Mouse (Mus musculus) lung, embryonic 14.5 days (tissue): ENCODE measurements at regions not wholly inside any gene's neighbourhood (a gene's known extent, or its start where the extent isn't known, plus 50 kb on each side); places are given as distances from the start of the nearest gene placed in this dataset.

Experiments
- ATAC-seq: fragments of 200-750 bp; cut with Nextera tagmentation; 2 replicates; pipeline ENCODE4 v1.8.0; 2017; ENCODE audit warnings: mild to moderate bottlenecking, moderate TSS enrichment, moderate library complexity; ENCODE audit not compliant: insufficient read depth
- DNase-seq: peaks from one replicate; pipeline ENCODE4 v3.0.0-alpha.2; 2015
- H3K27ac ChIP-seq: fragments of 300-500 bp; sonication (generic); 2 replicates; pipeline ENCODE4 v1.5.1; 2014; ENCODE audit warnings: low read depth, mild to moderate bottlenecking, moderate library complexity
- H3K27me3 ChIP-seq: fragments of 300-500 bp; sonication (generic); 2 replicates; pipeline ENCODE4 v1.6.1; 2014; ENCODE audit warnings: low read length, control low read depth; ENCODE audit not compliant: insufficient read depth
- H3K36me3 ChIP-seq: fragments of 300-500 bp; sonication (generic); 2 replicates; pipeline ENCODE4 v1.6.1; 2014; ENCODE audit warnings: control low read depth; ENCODE audit not compliant: insufficient read depth
- H3K4me1 ChIP-seq: fragments of 300-500 bp; sonication (generic); 2 replicates; pipeline ENCODE4 v1.6.1; 2014; ENCODE audit warnings: antibody characterized with exemption, control low read depth; ENCODE audit not compliant: insufficient read depth
- H3K4me2 ChIP-seq: fragments of 300-500 bp; sonication (generic); 2 replicates; pipeline ENCODE4 v1.6.1; 2014; ENCODE audit warnings: mild to moderate bottlenecking
- H3K4me3 ChIP-seq: fragments of 300-500 bp; sonication (generic); 2 replicates; pipeline ENCODE4 v1.5.1; 2014; ENCODE audit warnings: low read depth, low read length
- H3K9ac ChIP-seq: fragments of 300-500 bp; sonication (generic); 2 replicates; pipeline ENCODE4 v1.6.1; 2014
- H3K9me3 ChIP-seq: fragments of 300-500 bp; sonication (generic); 2 replicates; pipeline ENCODE4 v1.6.1; 2016; ENCODE audit warnings: low read depth, low read length, control low read depth
- CTCF ChIP-seq: IDR thresholded peaks from 2 replicates; pipeline ENCODE4 v1.5.1; 2016; ENCODE audit warnings: antibody characterized with exemption, low read depth
- WGBS: fragments of 180-500 bp; shearing (Covaris S2); extraction: QIAGEN DNeasy Blood & Tissue Kit; methylation state at CpG from one replicate; pipeline ENCODE4 v1.1.7; 2014; 5-methylcytosine and 5-hydroxymethylcytosine counted together

GRCm38 (mm10) chr1:166782106-166782505 is 100.5 kb upstream of the Fmo9 start:
- no peak overlapping the region for H3K27ac ChIP-seq
- TF ChIP-seq CTCF, result peak; percentile 52
- H3K9me3 ChIP-seq, result no peaks in the 10 kb centered on the region
- no peaks in the 10 kb centered on the region for H3K27me3 ChIP-seq
- H3K9ac ChIP-seq, result no peak overlapping the region
- H3K36me3 ChIP-seq, result no peaks in the 10 kb centered on the region
- no peaks in the 10 kb centered on the region for H3K4me1 ChIP-seq
- H3K4me2 ChIP-seq, result no peak overlapping the region
- DNase-seq (peak; percentile 57), ATAC-seq (no peak)
- no peak overlapping the region for H3K4me3 ChIP-seq
- 50% methylated on average over 1 of the region's 1 CpGs for WGBS

GRCm38 (mm10) chr1:166787945-166788344 is 106.3 kb upstream of the Fmo9 start:
- WGBS, result 50% methylated on average over 1 of the region's 1 CpGs
- Histone ChIP-seq H3K9me3 (no peaks in the 10 kb centered on the region), H3K27me3 (no peaks in the 10 kb centered on the region), H3K4me2 (no peak overlapping the region), H3K4me3 (no peak overlapping the region), H3K36me3 (no peaks in the 10 kb centered on the region), H3K27ac (no peak overlapping the region), H3K4me1 (no peaks in the 10 kb centered on the region), H3K9ac (no peak overlapping the region)
- TF ChIP-seq CTCF, result no peak
- DNase-seq (no peak), ATAC-seq (no peak)

- ATAC-seq, result no peak
- Histone ChIP-seq H3K27me3 (no peaks in the 10 kb centered on the region), H3K9ac (no peak overlapping the region), H3K4me2 (no peak overlapping the region), H3K9me3 (no peaks in the 10 kb centered on the region), H3K4me1 (no peaks in the 10 kb centered on the region), H3K27ac (no peak overlapping the region), H3K4me3 (no peak overlapping the region), H3K36me3 (no peaks in the 10 kb centered on the region)
- TF ChIP-seq CTCF, result no peak
- no peak for DNase-seq
- 47% methylated on average over 1 of the region's 1 CpGs for WGBS
Measured at GRCm38 (mm10) chr1:166788824-166789399, 107.3 kb upstream of the Fmo9 start.

- Histone ChIP-seq H3K9me3 (no peaks in the 10 kb centered on the region), H3K4me2 (no peak overlapping the region), H3K4me1 (no peaks in the 10 kb centered on the region), H3K27ac (no peak overlapping the region), H3K9ac (no peak overlapping the region), H3K36me3 (no peaks in the 10 kb centered on the region), H3K4me3 (no peak overlapping the region), H3K27me3 (no peaks in the 10 kb centered on the region)
- TF ChIP-seq CTCF, result no peak
- WGBS, result 74% methylated on average over 6 of the region's 6 CpGs
- no peak for ATAC-seq
- DNase-seq, result no peak
Measured at GRCm38 (mm10) chr1:166793052-166793716, 111.5 kb upstream of the Fmo9 start.

GRCm38 (mm10) chr1:166793717-166794081 is 112.1 kb upstream of the Fmo9 start:
- H3K4me2 ChIP-seq, result no peak overlapping the region
- H3K4me3 ChIP-seq, result no peak overlapping the region
- H3K4me1 ChIP-seq, result no peaks in the 10 kb centered on the region
- H3K27ac ChIP-seq, result no peak overlapping the region
- no peaks in the 10 kb centered on the region for H3K36me3 ChIP-seq
- no peaks in the 10 kb centered on the region for H3K9me3 ChIP-seq
- H3K27me3 ChIP-seq, result no peaks in the 10 kb centered on the region
- DNase-seq (no peak), ATAC-seq (no peak)
- no peak overlapping the region for H3K9ac ChIP-seq
- no peak for TF ChIP-seq CTCF
- 45% methylated on average over 1 of the region's 1 CpGs for WGBS

GRCm38 (mm10) chr1:166794622-166795244 is 113.1 kb upstream of the Fmo9 start:
- H3K9me3 ChIP-seq, result no peaks in the 10 kb centered on the region
- no peak overlapping the region for H3K4me3 ChIP-seq
- 55% methylated on average over 14 of the region's 14 CpGs for WGBS
- TF ChIP-seq CTCF, result peak; percentile 50
- H3K36me3 ChIP-seq, result no peaks in the 10 kb centered on the region
- H3K27me3 ChIP-seq, result no peaks in the 10 kb centered on the region
- no peak overlapping the region for H3K27ac ChIP-seq
- ATAC-seq (no peak), DNase-seq (peak; percentile 46)
- no peak overlapping the region for H3K9ac ChIP-seq
- H3K4me1 ChIP-seq, result no peaks in the 10 kb centered on the region
- H3K4me2 ChIP-seq, result no peak overlapping the region

- no peaks in the 10 kb centered on the region for H3K4me1 ChIP-seq
- no peak overlapping the region for H3K4me3 ChIP-seq
- no peak overlapping the region for H3K9ac ChIP-seq
- H3K9me3 ChIP-seq, result no peaks in the 10 kb centered on the region
- TF ChIP-seq CTCF, result no peak
- DNase-seq (no peak), ATAC-seq (no peak)
- H3K27me3 ChIP-seq, result no peaks in the 10 kb centered on the region
- no peak overlapping the region for H3K4me2 ChIP-seq
- no peaks in the 10 kb centered on the region for H3K36me3 ChIP-seq
- 76% methylated on average over 4 of the region's 4 CpGs for WGBS
- no peak overlapping the region for H3K27ac ChIP-seq
Measured at GRCm38 (mm10) chr1:166795613-166796012, 114.0 kb upstream of the Fmo9 start.
